Mouse (Mus musculus): ENCODE data around the gene Cldnd1.

Gene Cldnd1

DNA sequence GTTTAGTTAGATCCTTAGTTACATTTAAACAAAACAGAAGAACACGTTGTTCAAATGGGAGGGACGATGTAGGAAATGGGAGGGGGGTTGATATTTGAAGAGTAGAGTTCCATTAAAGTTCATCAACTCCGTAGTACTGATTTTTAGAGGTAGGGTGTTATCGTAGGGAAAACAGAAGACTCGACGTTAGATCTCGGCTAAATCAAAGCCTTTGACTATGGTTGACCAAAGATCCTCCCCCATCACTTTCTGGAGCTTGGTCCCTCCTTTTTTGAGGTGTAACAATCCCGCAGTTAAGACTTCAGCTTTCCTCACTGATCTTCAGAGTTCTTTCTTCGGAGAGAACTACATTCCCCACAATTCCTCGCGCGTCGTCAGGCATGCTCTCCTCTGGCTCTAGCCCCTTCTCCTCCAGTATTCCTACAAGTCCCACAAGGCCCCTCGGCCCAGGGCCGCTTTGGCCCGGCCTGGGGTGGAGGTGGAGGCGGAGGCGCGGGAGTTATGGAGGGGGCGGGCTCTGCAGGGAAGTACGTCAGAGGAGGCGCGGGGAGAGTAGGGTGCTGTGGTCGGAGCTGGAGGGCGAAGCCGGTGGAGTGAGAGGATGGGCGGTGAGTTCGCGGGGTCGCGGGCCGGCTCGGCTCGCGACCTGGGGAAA is at the start of gene Cldnd1:
Cldnd1 (plus strand) TSS at position 434 of the 655 bp plus-strand sequence.
- DNase-seq (ENCODE audit: low spot score) = peak; percentile 88

DNA sequence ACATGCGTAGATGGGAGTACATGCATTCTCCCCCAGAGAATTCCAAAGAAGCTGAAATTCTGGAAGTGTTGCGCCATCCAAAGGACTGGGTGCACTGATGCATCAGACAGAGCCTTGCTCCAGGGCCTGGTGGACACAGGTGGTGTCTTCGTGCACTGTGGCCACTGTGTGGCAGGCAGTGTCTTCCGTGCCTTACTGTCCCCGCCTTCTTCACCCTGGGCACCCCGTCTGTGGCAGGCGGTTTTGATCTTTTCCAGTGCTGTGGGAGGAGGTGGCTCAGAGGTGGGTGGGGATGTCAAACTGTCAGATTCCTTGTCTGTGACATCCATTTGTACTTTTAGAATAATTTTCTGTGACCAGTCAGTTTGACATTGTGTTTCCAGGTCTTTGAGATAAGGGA is 49.0 kb upstream of the Cldnd1 start:
- DNase-seq (ENCODE audit: low spot score) = no peak

DNA sequence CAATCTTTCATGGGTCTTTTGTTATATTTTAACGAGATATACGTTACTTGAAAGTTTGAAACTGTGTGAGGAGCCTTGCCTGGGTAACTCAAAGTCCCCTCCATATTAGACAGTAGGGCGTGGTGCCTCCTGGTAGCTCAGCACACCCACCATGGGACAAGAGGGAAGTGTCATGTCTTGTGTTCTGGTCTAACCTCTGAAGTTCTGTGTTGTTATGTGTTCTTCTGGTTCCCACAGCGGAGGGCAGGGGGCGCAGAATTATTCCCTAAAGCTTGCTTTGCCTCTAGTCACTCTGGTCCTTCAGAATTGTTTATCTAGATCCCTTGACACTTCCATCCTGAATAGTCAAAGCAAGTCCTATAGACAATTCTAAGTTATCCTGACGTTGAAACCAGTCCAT is 45.7 kb upstream of the Cldnd1 start:
- DNase-seq (ENCODE audit: low spot score) = no peak

DNA sequence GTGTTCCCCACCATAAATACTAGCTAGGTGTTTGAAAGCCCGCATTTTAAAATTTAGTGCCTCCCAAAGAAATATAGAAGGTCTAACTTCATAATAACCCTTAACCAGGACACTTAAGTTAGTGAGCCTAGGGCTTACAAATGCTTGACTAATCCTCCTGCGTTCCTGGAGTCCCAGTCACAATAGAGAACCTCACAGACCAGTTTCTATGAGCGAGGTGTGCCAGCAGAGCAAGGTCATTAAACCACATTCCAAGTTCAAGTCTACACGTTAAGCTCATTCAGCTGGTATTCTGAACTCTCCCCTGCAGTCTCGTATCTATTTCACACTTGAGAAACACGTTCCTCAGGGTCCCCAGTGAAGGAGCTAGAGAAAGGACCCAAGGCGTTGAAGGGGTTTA is 44.8 kb upstream of the Cldnd1 start:
- DNase-seq (ENCODE audit: low spot score) = no peak

DNA sequence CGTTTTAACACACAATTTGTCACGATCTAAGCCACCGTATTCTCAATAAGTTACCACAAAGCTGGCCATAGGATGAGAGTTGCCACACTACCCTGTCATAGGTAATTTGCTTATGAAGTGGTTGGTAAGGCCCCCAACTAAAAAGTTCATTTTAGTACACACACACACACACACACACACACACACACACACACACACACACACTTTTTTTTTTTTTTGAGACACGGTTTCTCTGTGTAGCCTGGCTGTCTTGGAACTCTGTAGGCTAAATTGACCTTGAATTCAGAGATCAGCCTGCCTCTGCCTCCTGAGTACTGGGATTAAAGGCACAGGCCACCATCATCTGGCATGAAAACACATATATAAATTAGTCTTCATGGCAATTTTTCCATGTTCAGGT is 43.8 kb upstream of the Cldnd1 start:
- DNase-seq (ENCODE audit: low spot score) = no peak

DNA sequence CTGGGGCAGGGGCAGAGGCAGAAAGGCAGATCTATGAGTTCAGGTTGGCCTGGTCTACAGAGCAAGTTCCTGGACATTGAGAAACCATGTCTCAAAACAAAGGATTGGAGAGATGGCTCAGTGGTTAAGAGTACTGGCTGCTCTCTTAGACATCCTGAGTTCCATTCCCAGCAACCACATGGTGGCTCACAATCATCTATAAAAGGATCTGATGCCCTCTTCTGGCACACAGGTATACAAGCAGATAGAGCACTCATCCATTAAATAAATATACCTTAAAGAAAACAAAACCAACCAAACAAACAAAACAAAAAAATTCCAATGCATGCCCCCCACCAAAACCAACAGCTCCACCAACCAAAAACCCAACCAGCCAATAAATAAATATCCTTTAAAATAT is 43.2 kb upstream of the Cldnd1 start:
- DNase-seq (ENCODE audit: low spot score) = no peak

DNA sequence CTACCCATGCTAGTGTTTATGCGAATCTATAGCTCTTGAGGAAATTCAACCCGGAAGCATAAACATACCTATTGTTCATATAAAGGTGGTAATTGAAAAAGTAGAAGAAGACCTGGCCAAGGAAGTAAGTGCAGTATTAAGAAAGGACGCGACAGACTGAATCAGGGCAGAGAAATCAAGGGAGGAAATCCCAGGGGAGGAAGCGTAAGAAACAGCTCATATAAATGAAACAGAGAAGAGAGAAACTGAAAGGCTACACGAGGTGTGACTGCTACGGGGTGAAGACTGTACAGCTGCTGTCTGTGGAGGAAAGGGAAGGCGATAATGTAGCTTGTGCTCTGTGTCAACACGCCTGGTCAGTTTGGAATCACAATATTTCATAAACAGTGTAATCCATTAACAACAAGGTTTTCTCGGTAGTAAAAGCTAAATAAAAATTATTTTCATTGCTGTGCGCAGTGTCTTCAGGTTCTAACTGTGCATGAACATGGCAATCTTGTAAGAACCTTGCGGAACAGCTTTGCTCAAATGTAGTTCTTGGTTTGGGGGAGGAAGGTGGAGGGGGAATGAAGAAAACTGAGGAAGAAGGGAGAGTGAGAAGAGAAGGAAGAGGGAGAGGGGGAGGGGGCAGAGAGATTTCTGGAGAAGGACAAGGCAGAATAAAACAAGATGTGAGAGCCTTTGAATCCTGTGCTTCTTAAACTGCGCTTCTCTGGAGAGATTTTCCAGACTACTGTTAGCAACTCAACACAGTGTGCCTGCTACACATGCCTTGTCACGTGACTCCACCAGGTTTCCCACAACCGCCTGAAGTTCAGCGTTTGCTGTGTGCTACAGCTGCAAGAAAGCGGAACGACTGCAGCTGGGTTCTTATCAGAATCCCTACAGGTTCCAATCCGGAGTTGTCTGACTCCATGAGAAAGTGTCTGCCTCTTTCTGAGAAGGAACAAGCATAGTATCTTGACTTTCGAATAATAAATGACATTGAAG is 41.9 kb upstream of the Cldnd1 start:
- no peak for DNase-seq (ENCODE audit: low spot score)

DNA sequence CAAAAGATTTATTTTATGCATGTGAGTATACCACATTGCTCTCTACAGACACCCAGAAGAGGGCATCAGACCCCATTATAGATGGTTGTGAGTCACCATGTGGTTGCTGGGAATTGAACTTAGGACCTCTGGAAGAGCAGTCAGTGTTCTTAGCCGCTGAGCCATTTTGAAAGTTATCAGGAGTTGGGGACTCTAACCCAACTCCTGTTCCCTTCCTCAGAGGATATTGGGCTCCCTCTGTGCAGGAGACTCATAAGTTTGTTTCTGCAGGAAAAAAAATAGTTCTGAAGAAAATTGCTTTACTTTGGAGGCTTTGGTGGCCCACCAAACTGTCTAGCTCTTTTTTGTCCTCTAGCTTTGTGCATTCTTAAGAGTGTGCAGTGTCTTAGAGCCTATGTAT is 39.2 kb upstream of the Cldnd1 start:
- DNase-seq (ENCODE audit: low spot score) = no peak

DNA sequence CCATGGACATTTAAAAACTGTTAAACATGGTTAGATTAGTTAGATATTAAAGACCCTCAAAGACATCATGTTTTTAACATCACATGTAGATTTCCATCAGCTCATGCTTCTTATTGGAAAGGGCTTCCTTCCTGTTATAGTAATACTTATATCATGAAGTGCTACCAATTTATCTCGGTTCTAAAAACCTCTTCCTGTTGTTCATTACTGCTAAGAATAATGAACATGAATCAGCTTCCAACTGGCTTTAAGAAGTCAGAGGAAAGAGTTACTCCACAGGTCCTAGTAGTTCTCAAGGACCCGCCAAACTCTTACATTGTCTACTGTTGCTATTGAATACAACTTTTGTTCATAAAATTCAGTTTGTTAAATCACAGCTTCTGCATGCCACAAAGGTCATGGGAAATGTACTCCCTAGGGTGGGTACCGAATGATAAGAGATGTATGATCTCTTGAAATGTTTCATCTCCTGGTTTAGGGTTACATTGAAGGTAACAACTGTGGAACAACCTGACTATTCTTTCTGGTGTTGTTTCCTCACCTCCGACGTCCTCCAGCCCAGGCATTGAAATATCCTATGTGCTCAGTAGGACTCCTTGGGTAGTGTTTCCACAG is 38.0 kb upstream of the Cldnd1 start:
- DNase-seq (ENCODE audit: low spot score) = no peak

DNA sequence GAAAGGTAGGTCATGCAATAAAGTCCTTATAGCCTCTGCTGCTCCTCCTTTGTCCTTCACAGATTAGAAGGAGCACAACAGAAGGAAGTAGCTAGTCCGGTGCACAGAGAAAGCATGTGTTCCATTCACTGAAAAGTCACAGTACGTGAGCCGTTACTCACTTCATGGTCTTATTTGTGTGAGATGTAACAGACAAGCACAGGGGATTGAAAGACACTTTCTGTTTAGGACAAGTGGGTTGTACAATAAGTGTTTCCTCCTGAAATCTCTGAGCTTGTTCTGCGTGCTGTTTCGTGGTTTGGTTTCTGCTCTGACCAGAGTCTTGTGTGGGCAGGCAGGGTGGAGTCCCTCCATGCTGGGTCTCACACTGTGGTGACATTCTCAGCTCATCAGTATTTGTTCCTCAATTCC is 37.4 kb upstream of the Cldnd1 start:
- DNase-seq (ENCODE audit: low spot score) = no peak

DNA sequence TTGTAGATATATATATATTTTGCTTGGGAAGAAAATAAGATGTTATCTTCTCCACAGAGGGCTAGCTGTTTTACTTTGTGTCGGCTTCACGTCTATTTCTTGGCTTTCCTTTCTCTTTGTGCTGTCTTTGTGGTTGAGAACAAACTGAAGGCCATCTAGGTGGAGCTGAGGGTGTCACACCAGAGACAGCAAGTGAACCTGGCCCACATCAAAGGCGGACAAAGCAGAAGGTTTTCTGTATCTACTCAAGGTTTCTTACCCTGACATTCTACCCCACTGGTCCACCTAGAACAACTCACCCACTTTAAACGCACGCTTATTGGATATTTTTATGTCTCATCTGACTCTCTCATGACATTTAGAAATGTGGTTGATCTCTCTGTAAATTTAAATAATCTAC is 33.6 kb upstream of the Cldnd1 start:
- DNase-seq (ENCODE audit: low spot score) = no peak

DNA sequence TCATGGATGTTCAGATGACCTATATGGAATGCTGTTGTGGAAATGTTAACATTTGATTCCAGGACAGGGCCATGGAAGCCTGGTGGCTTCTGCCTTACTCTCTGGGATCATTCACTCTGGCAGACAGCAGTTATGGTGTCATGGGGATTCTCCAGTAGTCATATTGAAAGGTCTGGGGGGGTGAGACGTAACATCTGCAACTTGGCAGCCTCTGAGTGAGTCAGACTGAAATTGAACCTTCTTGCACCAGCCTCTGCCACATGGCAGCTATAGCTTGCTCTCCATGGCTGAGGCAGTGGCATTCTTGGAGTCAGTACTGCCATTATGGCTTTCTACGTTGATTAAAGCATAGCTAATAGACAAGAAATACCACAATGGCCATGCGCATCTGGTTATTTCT is 30.9 kb upstream of the Cldnd1 start:
- no peak for DNase-seq (ENCODE audit: low spot score)

DNA sequence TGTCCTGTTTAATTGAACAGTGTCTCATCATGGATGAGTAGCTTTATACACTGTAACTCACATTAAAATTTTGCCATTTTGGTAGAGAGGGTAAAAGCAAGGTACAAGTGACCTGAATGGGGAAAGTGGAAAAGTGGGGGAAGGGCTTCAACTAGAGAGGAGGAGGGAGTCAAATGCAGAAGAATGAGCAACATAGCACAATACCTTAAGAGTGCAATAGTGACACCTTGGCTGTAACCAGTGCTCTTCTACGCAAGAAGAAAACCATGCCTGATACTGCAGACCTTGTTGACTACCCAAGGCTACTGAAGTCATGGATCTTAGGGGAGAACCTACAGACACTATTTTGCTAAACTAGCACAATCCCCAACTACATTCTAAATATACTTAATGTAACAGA is 30.4 kb upstream of the Cldnd1 start:
- DNase-seq (ENCODE audit: low spot score) = no peak

DNA sequence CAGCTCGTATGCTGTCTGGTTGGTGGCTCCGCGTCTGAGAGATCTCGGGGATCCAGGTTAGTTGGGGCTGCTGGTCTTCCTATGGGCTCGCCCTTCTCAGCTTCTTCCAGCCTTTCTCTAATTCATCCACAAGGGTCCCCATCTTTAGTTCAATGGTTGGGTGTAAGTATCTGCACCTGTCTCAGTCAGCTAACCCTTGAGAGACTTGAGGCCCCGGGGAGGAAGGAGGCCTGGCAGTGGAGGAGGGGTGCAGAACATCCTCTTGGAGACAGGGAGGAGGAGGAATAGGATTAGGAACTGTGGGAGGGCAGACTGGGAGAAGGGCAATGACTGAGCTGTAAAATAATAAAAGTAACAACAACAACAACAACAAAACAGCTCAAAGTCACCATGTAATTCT is 27.5 kb upstream of the Cldnd1 start:
- no peak for DNase-seq (ENCODE audit: low spot score)

DNA sequence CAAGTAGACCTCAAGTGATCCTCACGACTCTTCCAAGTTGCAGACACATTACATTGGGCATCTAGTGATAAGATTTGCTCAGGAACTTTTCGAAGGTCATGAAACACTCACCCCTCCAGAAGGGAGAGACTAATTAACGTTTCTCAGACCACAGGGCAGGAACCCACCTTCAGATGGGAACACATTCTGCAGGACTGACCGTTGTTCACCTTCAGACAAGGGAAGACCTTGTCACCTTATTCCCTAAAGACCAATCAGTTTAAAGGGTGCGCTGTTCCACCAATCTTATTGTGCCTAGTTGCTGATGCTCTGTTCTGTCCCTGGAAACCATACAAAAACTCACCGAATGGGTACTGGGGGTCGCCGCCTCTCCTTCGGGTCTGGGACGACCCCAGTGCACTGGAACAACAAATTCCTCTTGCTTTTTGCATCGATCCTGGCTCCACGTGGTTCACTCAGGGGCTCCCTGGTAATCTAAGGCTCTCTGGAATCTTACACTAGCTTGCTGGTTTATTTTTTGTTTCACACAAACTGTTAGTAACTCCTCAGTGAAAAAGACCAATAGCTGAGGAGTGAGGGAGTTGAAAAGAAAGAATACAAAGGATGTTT is 26.8 kb upstream of the Cldnd1 start:
- no peak for DNase-seq (ENCODE audit: low spot score)

DNA sequence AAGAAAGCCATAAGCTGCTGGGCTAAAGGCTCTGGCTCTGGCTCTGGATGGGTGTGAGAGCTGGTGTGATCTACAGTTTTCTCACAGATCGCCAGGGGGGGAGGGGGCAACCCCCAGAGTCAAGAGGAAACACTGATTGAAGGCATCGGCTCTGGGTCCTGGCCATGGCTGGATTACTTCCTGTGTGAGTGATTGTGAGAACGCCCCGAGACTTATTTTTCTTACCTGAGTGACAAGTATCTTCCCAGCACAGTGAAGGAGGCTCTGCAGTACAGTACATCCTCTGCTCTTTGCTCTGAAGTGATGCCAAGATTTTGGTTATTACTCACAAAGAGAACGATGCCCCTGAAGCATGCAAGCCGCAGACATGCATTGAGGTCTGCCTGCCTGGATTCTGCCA is 25.9 kb upstream of the Cldnd1 start:
- no peak for DNase-seq (ENCODE audit: low spot score)

DNA sequence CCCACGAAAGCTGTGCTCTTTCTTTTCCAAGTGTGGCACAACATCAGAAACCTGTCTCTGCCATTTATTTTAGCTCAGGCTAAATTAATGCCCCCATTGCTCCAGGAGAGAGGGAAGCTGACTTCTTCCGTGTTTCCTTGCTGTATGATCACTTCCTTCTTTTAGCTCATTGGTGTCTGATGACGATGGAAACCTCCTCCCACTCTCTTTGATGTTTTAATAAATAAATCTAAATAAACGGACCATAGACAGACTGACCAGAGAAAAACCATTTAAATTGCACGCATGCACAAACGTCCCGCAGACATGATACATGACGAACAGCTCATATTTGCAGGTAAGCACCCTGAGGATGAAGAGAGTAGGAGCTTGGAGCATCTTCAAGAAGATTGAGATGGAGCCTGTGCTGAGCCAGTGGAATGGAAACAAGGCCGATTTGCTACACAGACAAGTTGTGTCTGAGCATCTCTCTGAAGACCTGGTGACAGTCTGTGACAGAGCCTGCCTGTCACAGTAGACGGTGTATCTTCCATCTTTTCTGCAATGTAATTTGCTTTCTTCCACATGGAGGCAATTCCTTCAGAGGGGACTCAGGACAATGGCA is 25.3 kb upstream of the Cldnd1 start:
- no peak for DNase-seq (ENCODE audit: low spot score)

DNA sequence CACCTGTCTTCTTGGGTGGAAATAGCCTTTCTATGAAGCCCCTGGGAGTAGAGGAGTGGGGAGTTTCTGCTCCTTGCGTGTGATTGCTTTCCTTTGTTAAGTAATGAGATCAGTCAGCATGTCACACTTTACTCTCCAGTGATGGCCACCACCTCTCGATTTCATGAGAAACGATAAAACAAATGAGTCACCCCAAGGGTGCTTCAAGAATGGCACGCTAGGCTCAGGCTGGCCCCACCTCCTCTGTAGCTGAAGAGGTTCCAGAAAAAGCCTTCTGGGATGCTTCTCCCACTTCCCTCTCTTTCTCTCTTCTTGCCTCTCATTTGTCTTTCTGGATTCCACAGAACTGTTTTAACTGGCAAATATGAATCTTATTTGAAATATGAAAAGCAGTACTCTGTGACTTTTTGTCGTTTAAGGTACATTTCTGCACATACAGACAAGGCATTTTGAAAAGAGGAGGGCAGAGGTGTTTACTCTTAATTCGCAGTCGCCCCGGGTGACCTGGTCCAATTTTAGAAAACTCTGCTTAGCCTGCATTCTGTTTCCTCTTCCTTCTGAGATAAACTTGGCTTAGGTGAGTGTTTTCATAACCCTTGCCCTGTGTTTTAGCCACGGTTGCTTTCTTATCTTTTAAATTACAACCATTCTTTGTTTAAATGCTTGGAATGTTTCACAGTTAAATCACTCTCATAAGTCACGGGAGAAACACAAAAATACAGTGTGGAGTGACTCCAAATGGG is 24.2 kb upstream of the Cldnd1 start:
- DNase-seq (ENCODE audit: low spot score) = no peak

DNA sequence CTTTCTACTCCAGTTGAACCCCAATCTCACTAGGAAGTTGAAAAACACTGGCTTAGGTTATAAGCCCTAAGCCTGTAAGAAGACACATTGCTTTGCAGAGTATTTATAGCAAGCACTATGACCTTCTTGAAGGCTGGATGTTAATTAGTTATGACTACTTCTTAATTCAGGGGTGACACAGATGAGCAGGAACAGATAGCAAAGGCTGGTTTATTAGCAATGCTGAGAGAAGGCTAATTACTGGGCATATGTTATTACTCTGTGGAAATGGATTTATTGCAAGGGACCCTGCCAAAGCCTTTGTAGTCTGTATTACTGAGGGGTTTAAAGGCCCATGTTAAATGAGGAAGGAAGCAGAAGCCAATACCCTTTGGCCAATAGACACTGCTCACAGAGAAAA is 22.7 kb upstream of the Cldnd1 start:
- DNase-seq (ENCODE audit: low spot score) = no peak

DNA sequence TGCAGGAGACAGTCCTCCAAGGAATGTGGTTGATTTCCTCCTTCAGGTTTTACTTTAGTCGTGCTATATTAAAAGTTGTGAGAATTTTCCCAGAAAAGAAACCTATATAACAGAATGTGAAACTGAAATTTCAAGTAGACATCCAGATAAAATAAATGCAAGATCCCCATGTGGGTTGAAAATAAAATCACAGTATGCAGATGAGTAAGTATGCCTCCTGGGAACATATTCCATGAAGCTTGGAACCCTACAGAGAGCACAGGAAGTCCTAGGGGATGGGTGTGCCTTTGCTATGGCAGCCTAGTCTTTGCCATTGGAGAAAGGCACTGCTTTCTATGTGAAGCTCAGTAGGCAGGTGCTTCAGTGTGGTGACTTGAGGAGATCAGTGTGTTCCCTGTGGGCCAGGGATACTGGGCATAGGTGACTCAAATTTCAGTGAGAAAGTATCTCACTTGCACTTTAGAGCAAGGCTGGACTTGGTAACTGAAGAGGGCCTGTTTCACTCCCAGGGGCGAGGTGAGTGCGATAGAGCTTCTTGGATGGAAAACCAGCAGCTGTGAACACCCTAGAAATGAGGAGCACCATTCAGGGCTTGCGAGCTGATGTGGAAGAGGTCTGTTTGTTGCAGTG is 20.3 kb upstream of the Cldnd1 start:
- no peak for DNase-seq (ENCODE audit: low spot score)
